Mouse (Mus musculus): ENCODE measurements at regions not wholly inside any gene's neighbourhood (a gene's known extent, or its start where the extent isn't known, plus 50 kb on each side); places are given as distances from the start of the nearest gene placed in this dataset.

GRCm38 (mm10) chr14:58675146-58675545, 467.5 kb downstream of the 1700129C05Rik start:
- no peak for DNase-seq

GRCm38 (mm10) chr14:58663946-58664345, 478.7 kb downstream of the 1700129C05Rik start:
- DNase-seq: peak; percentile 35

GRCm38 (mm10) chr14:58662601-58663000, 480.1 kb downstream of the 1700129C05Rik start:
- DNase-seq: no peak

- no peak for DNase-seq
Measured at GRCm38 (mm10) chr14:58661416-58661815, 481.3 kb downstream of the 1700129C05Rik start.

GRCm38 (mm10) chr14:58657263-58657662, 485.4 kb downstream of the 1700129C05Rik start:
- DNase-seq: no peak

GRCm38 (mm10) chr14:58656935-58657238, 485.8 kb downstream of the 1700129C05Rik start:
- no peak for DNase-seq

GRCm38 (mm10) chr14:58656212-58656934, 486.3 kb downstream of the 1700129C05Rik start:
- DNase-seq: peak; percentile 27

GRCm38 (mm10) chr14:58653026-58653425, 489.7 kb downstream of the 1700129C05Rik start:
- no peak for DNase-seq

- peak; percentile 43 for DNase-seq
Measured at GRCm38 (mm10) chr14:58652004-58652403, 490.7 kb downstream of the 1700129C05Rik start.

GRCm38 (mm10) chr14:58651210-58651609, 491.5 kb downstream of the 1700129C05Rik start:
- DNase-seq: peak; percentile 47

- no peak for DNase-seq
Measured at GRCm38 (mm10) chr14:58638337-58638696, 504.4 kb downstream of the 1700129C05Rik start.

- DNase-seq: peak; percentile 93
Measured at GRCm38 (mm10) chr14:58637405-58638336, 505.0 kb downstream of the 1700129C05Rik start.

GRCm38 (mm10) chr14:58631221-58631620, 511.5 kb downstream of the 1700129C05Rik start:
- peak; percentile 59 for DNase-seq

- no peak for DNase-seq
Measured at GRCm38 (mm10) chr14:58628266-58628665, 514.4 kb downstream of the 1700129C05Rik start.

- no peak for DNase-seq
Measured at GRCm38 (mm10) chr14:58626506-58627256, 516.0 kb downstream of the 1700129C05Rik start.

- no peak for DNase-seq
Measured at GRCm38 (mm10) chr14:58620186-58620585, 522.5 kb downstream of the 1700129C05Rik start.

- DNase-seq: no peak
Measured at GRCm38 (mm10) chr14:58617656-58618055, 525.0 kb downstream of the 1700129C05Rik start.

GRCm38 (mm10) chr14:58608216-58608615, 534.5 kb downstream of the 1700129C05Rik start:
- DNase-seq: no peak

GRCm38 (mm10) chr14:58607734-58608133, 535.0 kb downstream of the 1700129C05Rik start:
- DNase-seq: no peak

GRCm38 (mm10) chr14:58605529-58605928, 535.2 kb downstream of the Fgf9 start:
- no peak for DNase-seq

GRCm38 (mm10) chr14:58598867-58599266, 528.5 kb downstream of the Fgf9 start:
- DNase-seq: peak; percentile 6

- peak; percentile 7 for DNase-seq
Measured at GRCm38 (mm10) chr14:58597810-58598209, 527.5 kb downstream of the Fgf9 start.

- DNase-seq: no peak
Measured at GRCm38 (mm10) chr14:58596936-58597335, 526.6 kb downstream of the Fgf9 start.

All from retina, postnatal 1 day (tissue).